Mouse (Mus musculus): ENCODE measurements around the gene Krtcap2. TPM values are rescaled to one million over a fixed set of nuclear protein-coding genes. Genes with fewer than 3 reads are reported as not detected.
"Not testable (repeated sequence)": the region's sequence is repeated elsewhere in the genome, so short reads cannot be mapped to it uniquely, and the experiment has no call there.

Krtcap2 gene
- polyA plus RNA-seq, 1 experiment from 2014 or later = 332 TPM

DNA sequence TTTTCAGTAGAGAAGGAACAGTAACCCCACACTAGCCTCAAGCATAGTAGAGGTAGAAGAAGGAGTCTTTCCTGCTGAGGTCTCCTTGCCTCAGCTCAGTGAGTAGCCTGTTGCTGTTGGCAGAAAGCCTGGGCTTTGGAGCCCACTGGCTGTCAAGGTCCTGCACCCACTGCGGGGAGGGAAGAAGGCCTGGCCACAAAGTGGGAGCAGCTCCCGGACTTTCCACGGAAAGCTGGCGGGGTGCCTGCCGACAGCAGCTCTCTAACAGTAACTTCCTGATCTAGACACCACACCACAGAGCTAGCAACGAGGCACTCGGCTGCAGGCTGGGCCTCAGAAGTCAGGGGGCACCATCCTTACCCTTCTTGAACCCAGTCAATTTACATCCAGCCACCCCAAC lies 35.0 kb upstream of the Krtcap2 start:
- H3K9me3 ChIP-seq = no peaks in the 10 kb centered on the region
- peaks cover 28% of the 10 kb centered on the region for H3K4me1 ChIP-seq
- H3K27ac ChIP-seq = no peak overlapping the region
- no peak for ATAC-seq (ENCODE audit: low FRiP score, low read depth)
- 68% methylated on average over 7 of the region's 7 CpGs for WGBS
- peaks cover 58% of the 10 kb centered on the region for H3K36me3 ChIP-seq
- H3K27me3 ChIP-seq = no peaks in the 10 kb centered on the region
- H3K4me3 ChIP-seq = no peak overlapping the region
- H3K9ac ChIP-seq = no peak overlapping the region
- H3K4me2 ChIP-seq (replicated peaks) = no peak overlapping the region

GRCm38 (mm10) chr3:89213803-89214530 lies 31.8 kb upstream of the Krtcap2 start:
- Histone ChIP-seq H3K27ac (peak overlapping the region; percentile 98), H3K27me3 (no peaks in the 10 kb centered on the region), H3K4me2 (replicated peaks) (peak overlapping the region; percentile 83), H3K36me3 (peaks cover 41% of the 10 kb centered on the region), H3K9ac (peak overlapping the region; percentile 86), H3K4me1 (peaks cover 34% of the 10 kb centered on the region), H3K4me3 (peak overlapping the region; percentile 84), H3K9me3 (no peaks in the 10 kb centered on the region)
- under 1% methylated on average over 69 of the region's 69 CpGs for WGBS
- peak; percentile 93 for ATAC-seq (ENCODE audit: low FRiP score, low read depth)

DNA sequence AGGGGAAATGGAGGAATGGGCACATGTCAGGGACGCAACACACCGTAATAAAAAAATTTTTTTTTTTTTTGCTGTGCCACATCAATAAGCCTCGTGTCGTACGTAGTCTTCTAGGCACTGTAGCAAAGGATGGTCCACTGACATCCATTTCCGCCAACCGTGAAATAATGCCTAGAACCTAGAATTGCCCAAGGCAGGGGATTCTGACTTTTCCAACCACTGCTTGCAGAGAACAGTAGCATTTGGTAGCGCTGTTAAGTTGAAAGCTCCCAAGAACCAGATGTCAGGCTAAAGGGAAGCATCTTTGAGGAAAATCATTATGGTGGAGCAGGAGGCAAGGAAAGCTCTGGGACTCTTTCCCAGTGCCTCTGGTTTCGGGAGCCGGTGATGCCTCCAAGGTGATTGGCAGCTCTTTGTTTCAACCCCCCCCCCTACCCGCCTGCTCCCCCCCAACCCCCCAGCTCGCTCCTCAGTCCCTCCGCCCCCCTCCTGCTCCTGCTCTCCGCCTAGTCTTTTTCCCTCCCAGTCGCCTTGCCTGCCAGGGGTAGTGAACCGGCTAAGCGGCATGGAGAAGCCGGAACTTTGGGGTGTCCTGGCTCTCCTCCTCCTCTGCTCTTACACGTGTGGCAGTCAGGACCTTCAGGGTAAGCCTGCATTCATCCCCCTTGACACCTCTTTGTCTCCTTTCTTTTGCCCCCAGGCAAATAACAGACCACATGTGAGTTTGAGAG lies 30.9 kb upstream of the Krtcap2 start, which contains the start of gene Thbs3:
Gene Thbs3 (plus strand): TSS at position 500 of the 731 bp plus-strand sequence.
- Histone ChIP-seq H3K27me3 (no peaks in the 10 kb centered on the region), H3K36me3 (peaks cover 41% of the 10 kb centered on the region), H3K9ac (peak within 1 kb of the TSS; percentile 86), H3K4me1 (peaks cover 34% of the 10 kb centered on the region), H3K9me3 (no peaks in the 10 kb centered on the region), H3K4me3 (peak within 1 kb of the TSS; percentile 84), H3K27ac (peak within 1 kb of the TSS; percentile 98), H3K4me2 (replicated peaks) (peak within 1 kb of the TSS; percentile 83)
- WGBS = under 1% methylated on average over 19 of the region's 19 CpGs
- ATAC-seq (ENCODE audit: low FRiP score, low read depth) = no peak

DNA sequence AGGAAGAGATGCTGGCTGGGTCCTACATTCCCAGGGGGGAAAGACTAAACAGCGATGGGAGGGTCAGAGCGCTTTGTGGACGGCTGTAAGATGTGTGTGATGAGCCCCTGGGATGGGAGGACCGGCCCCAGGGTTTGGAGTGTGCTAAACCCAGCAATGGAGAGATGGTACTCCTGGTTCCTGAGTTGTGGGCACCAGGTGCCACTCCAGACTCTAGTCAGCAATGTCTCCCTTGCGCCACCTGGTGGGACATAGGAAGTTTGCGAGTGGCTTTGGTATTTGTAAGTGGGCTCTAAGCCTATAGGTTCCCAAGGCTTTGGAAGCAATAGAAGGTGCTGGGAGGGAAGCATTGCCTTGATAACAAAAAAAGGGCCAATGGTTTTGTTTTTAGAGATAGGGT lies 29.9 kb upstream of the Krtcap2 start:
- no peaks in the 10 kb centered on the region for H3K27me3 ChIP-seq
- ATAC-seq (ENCODE audit: low FRiP score, low read depth) = no peak
- no peaks in the 10 kb centered on the region for H3K9me3 ChIP-seq
- peak overlapping the region; percentile 86 for H3K9ac ChIP-seq
- peak overlapping the region; percentile 84 for H3K4me3 ChIP-seq
- peak overlapping the region; percentile 98 for H3K27ac ChIP-seq
- peak overlapping the region; percentile 83 for H3K4me2 ChIP-seq (replicated peaks)
- peaks cover 38% of the 10 kb centered on the region for H3K36me3 ChIP-seq
- H3K4me1 ChIP-seq = peaks cover 34% of the 10 kb centered on the region
- 0% methylated on average over 6 of the region's 6 CpGs for whole genome bisulfite sequencing

DNA sequence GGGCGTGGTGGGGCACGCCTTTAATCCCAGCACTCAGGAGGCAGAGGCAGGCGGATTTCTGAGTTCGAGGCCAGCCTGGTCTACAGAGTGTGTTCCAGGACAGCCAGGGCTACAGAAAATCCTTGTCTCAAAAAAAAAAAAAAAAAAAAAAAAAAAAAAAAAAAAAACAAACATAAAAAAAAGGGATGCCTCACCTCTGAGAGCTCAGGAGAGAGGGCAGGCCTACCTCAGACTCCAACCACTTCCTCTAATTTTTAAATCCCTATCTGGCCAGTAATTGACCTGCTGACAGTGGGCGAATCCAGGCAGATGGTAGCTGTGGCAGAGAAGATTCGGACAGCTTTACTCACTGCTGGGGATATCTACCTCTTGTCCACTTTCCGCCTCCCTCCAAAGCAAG lies 29.4 kb upstream of the Krtcap2 start:
- 69% methylated on average over 7 of the region's 7 CpGs for WGBS
- H3K27ac ChIP-seq; ATAC-seq (ENCODE audit: low FRiP score, low read depth); H3K27me3 ChIP-seq; H3K9me3 ChIP-seq; H3K4me3 ChIP-seq: not testable (repeated sequence)
- H3K9ac ChIP-seq = 0 out of 2 replicates have a peak overlapping the region, but pooled peaks have one; percentile 35
- H3K36me3 ChIP-seq = peaks cover 41% of the 10 kb centered on the region
- peak overlapping the region; percentile 83 for H3K4me2 ChIP-seq (replicated peaks)
- peaks cover 34% of the 10 kb centered on the region for H3K4me1 ChIP-seq

- peaks cover 48% of the 10 kb centered on the region for H3K36me3 ChIP-seq
- ATAC-seq (ENCODE audit: low FRiP score, low read depth) = no peak
- H3K9me3 ChIP-seq = no peaks in the 10 kb centered on the region
- peaks cover 19% of the 10 kb centered on the region for H3K4me1 ChIP-seq
- H3K4me2 ChIP-seq (replicated peaks) = no peak overlapping the region
- WGBS = 97% methylated on average over 1 of the region's 1 CpGs
- no peaks in the 10 kb centered on the region for H3K27me3 ChIP-seq
- no peak overlapping the region for H3K4me3 ChIP-seq
- H3K27ac ChIP-seq = no peak overlapping the region
- H3K9ac ChIP-seq = peak overlapping the region; percentile 39
These were observed 27.5 kb upstream of the Krtcap2 start for GRCm38 (mm10) chr3:89218271-89218670.

DNA sequence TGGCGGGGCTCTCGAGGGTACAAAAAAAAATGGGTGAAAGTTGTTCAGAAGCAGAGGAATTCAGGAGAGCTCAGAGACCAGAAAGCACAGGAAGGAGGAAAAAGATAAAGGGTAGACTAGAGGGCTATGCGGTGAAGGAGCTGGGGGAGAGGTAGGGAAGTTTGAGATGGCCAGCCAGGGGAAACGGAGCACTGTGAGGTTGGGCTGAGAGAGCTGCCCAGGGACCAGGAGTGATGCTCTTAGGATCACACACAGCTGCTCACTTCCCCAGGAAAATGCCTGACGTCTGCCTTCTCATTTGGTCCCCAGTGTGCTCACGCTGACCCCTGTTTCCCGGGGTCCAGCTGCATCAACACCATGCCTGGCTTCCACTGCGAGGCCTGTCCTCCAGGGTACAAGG lies 26.2 kb upstream of the Krtcap2 start:
- 44% methylated on average over 8 of the region's 8 CpGs for WGBS
- H3K4me2 ChIP-seq (replicated peaks) = no peak overlapping the region

GRCm38 (mm10) chr3:89221167-89221566 lies 24.6 kb upstream of the Krtcap2 start:
- Histone ChIP-seq H3K9ac (no peak overlapping the region), H3K36me3 (peaks cover 72% of the 10 kb centered on the region), H3K4me1 (peaks cover 15% of the 10 kb centered on the region), H3K9me3 (no peaks in the 10 kb centered on the region), H3K27me3 (no peaks in the 10 kb centered on the region), H3K27ac (no peak overlapping the region), H3K4me2 (replicated peaks) (no peak overlapping the region), H3K4me3 (no peak overlapping the region)
- no peak for ATAC-seq (ENCODE audit: low FRiP score, low read depth)
- WGBS = 30% methylated on average over 5 of the region's 5 CpGs

More for the DNA sequence above, 26.2 kb upstream of the Krtcap2 start:
- Histone ChIP-seq H3K27me3 (no peaks in the 10 kb centered on the region), H3K27ac (no peak overlapping the region), H3K4me3 (no peak overlapping the region), H3K4me1 (peaks cover 17% of the 10 kb centered on the region), H3K36me3 (peaks cover 60% of the 10 kb centered on the region), H3K9ac (0 out of 2 replicates have a peak overlapping the region, but pooled peaks have one; percentile 8), H3K9me3 (no peaks in the 10 kb centered on the region)
- ATAC-seq (ENCODE audit: low FRiP score, low read depth) = no peak

GRCm38 (mm10) chr3:89224796-89225195 lies 21.0 kb upstream of the Krtcap2 start:
- peaks cover 8% of the 10 kb centered on the region for H3K27me3 ChIP-seq
- no peak overlapping the region for H3K27ac ChIP-seq
- H3K9me3 ChIP-seq = no peaks in the 10 kb centered on the region
- H3K36me3 ChIP-seq = peaks cover 48% of the 10 kb centered on the region
- H3K4me1 ChIP-seq = peaks cover 41% of the 10 kb centered on the region
- 81% methylated on average over 11 of the region's 11 CpGs for WGBS
- no peak overlapping the region for H3K4me2 ChIP-seq (replicated peaks)
- H3K4me3 ChIP-seq = no peak overlapping the region
- H3K9ac ChIP-seq = no peak overlapping the region
- ATAC-seq (ENCODE audit: low FRiP score, low read depth) = no peak

- no peak for ATAC-seq (ENCODE audit: low FRiP score, low read depth)
- H3K9ac ChIP-seq = peak overlapping the region; percentile 64; the same call in 1 of the 2 replicates
- H3K9me3 ChIP-seq = no peaks in the 10 kb centered on the region
- peak overlapping the region; percentile 85 for H3K4me2 ChIP-seq (replicated peaks)
- H3K4me1 ChIP-seq = peaks cover 41% of the 10 kb centered on the region
- peaks cover 13% of the 10 kb centered on the region for H3K27me3 ChIP-seq
- no peak overlapping the region for H3K4me3 ChIP-seq
- 61% methylated on average over 12 of the region's 12 CpGs for WGBS
- peaks cover 44% of the 10 kb centered on the region for H3K36me3 ChIP-seq
- no peak overlapping the region for H3K27ac ChIP-seq
These were observed 20.4 kb upstream of the Krtcap2 start for GRCm38 (mm10) chr3:89225321-89225815.

- H3K4me3 ChIP-seq = peak overlapping the region; percentile 46
These were observed 19.8 kb upstream of the Krtcap2 start for GRCm38 (mm10) chr3:89225918-89226317.

GRCm38 (mm10) chr3:89226361-89226760 lies 19.4 kb upstream of the Krtcap2 start:
- Histone ChIP-seq H3K4me3 (peak overlapping the region; percentile 46), H3K27ac (no peak overlapping the region), H3K27me3 (peaks cover 20% of the 10 kb centered on the region), H3K4me1 (peaks cover 41% of the 10 kb centered on the region), H3K4me2 (replicated peaks) (peak overlapping the region; percentile 85), H3K9ac (peak overlapping the region; percentile 64), H3K9me3 (no peaks in the 10 kb centered on the region), H3K36me3 (peaks cover 37% of the 10 kb centered on the region)
- 26% methylated on average over 11 of the region's 11 CpGs for WGBS
- no peak for ATAC-seq (ENCODE audit: low FRiP score, low read depth)

More at GRCm38 (mm10) chr3:89225918-89226317, 19.8 kb upstream of the Krtcap2 start:
- Histone ChIP-seq H3K4me2 (replicated peaks) (peak overlapping the region; percentile 85), H3K27ac (no peak overlapping the region), H3K4me1 (peaks cover 41% of the 10 kb centered on the region), H3K27me3 (peaks cover 16% of the 10 kb centered on the region), H3K36me3 (peaks cover 42% of the 10 kb centered on the region), H3K9me3 (no peaks in the 10 kb centered on the region), H3K9ac (peak overlapping the region; percentile 64)
- 53% methylated on average over 4 of the region's 4 CpGs for WGBS
- no peak for ATAC-seq (ENCODE audit: low FRiP score, low read depth)
